Mouse (Mus musculus): ENCODE data around the gene Cd6. TPM values are rescaled to one million over a fixed set of nuclear protein-coding genes. Genes with fewer than 3 reads are reported as not detected.

The Cd6 gene
- 0.54 to 0.74 TPM in 2 of 4 replicates, not detected in the others for total RNA-seq (2023; ENCODE audit: inconsistent age)

GRCm38 (mm10) chr19:10829436-10830175 is at the start of gene Cd6:
Gene Cd6, minus strand, starts transcription at chr19:10830058.

DNA sequence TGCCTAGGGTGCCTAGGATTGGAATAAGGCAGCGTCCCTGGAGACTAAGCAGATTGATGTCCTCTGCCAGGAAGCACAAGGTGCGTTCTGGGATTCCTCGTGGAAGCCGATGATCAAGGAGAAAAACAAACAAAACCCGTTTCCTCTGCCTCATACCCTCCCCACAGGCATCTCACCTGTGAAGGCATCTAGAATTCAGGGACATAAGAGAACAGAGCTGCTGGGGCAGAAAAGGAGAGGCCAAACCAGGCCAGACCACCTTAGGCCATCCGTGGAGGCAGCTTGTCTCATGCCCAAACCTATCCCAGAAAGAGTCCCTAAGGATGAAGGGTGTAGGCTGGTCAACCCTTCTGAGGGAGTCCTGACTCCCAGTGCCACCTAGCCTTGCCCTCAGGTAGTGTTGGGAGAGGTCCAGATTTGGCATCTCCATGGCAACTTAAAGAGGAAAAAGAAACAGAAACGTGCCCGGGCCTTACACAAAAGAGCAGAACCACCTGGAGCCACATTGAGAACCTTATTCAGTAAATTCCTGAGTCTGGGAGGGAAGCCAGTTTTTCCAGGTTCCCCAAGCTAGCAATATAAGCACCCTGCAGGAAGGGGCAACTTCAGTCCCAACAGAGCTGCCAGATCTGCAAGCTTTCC is 40.1 kb upstream of the Cd6 start, which contains the start of gene Tmem132a:
Gene Tmem132a (minus strand): TSS at position 55 of the 642 bp plus-strand sequence.

DNA sequence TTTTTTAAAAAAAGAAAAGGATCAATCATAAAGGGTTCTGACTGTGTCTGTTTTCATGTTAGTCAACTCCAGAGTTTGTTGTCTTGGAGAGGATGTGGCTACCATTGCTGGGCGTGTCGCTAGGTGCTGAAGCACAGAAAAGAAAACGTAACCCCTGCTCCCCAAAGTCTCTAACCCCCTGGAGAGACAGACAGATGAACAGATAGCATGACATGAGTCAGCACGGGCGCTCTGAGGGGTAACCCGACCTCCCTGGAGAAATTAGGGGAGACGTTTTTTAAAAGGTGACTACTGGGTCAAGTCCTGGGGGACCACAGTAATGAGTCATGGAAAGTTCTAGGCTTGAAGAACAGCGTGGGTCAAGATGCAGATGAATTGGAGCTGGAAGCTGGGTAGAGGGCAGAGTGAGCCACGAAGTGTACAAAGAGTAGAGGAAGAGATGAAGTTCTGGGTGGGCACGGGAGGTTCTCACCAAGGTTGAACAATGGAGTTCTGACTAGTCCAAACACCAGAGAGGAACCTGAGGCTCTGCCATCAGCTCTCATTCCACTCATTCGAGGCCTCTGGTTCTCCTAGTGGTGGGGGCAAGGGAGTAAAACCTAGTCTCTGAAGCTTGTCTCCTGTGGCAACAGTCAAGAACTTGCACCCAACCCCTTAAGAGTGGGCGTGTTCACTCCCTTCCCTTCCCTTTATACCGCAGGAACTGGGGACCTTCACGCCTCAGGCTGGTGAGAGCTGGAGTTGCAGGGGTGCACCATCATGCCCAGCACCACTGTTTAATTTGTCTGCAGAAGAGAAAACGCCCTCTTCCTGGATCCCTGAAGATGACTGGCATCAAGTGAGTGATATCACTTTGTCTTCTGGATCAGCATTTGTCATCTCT is 9.4 kb upstream of the Cd6 start, which contains the start of gene Slc15a3:
Gene Slc15a3 (plus strand): TSS at position 718 of the 883 bp plus-strand sequence.

Other genes starting within 250 kb of the Cd6 start
- gene Ddb1, start 224.7 kb downstream of the Cd6 start, total RNA-seq (2023; ENCODE audit: inconsistent age) = 172 to 182 TPM (median 174 TPM) in 4 replicates
- gene Tkfc, start 224.4 kb downstream of the Cd6 start, total RNA-seq (2023; ENCODE audit: inconsistent age) = 4.1 to 5.5 TPM (median 4.8 TPM) in 4 replicates
- gene Vwce, start 195.8 kb downstream of the Cd6 start, total RNA-seq (2023; ENCODE audit: inconsistent age) = 0.75 to 2.0 TPM (median 1.2 TPM) in 4 replicates
- not detected in 4 replicates for gene Pga5, start 152.0 kb downstream of the Cd6 start, total RNA-seq (2023; ENCODE audit: inconsistent age)
- 20.2 to 24.6 TPM (median 21.2 TPM) in 4 replicates for gene Vps37c, start 141.3 kb downstream of the Cd6 start, total RNA-seq (2023; ENCODE audit: inconsistent age)
- gene Cd5, start 91.1 kb downstream of the Cd6 start, total RNA-seq (2023; ENCODE audit: inconsistent age) = 0.94 to 2.9 TPM (median 2.1 TPM) in 4 replicates
- gene Slc15a3, start 9.7 kb upstream of the Cd6 start, total RNA-seq (2023; ENCODE audit: inconsistent age) = 32.6 to 38.8 TPM (median 35.8 TPM) in 4 replicates
- 0.18 to 0.42 TPM (median 0.28 TPM) in 4 replicates for gene Tmem132a, start 39.9 kb upstream of the Cd6 start, total RNA-seq (2023; ENCODE audit: inconsistent age)
- 22.2 to 23.6 TPM (median 22.7 TPM) in 4 replicates for gene Tmem109, start 51.9 kb upstream of the Cd6 start, total RNA-seq (2023; ENCODE audit: inconsistent age)
- gene Prpf19, start 65.2 kb upstream of the Cd6 start, total RNA-seq (2023; ENCODE audit: inconsistent age) = 109 to 141 TPM (median 122 TPM) in 4 replicates
- gene Zp1, start 90.6 kb upstream of the Cd6 start, total RNA-seq (2023; ENCODE audit: inconsistent age) = not detected in 4 replicates
- gene Ptgdr2, start 107.1 kb upstream of the Cd6 start, total RNA-seq (2023; ENCODE audit: inconsistent age) = not detected in 4 replicates
- gene Ccdc86, start 119.2 kb upstream of the Cd6 start, total RNA-seq (2023; ENCODE audit: inconsistent age) = 42.8 to 47.7 TPM (median 43.6 TPM) in 4 replicates
- not detected in 4 replicates for gene Ms4a10, start 144.6 kb upstream of the Cd6 start, total RNA-seq (2023; ENCODE audit: inconsistent age)
- not detected in 4 replicates for gene Ms4a15, start 163.2 kb upstream of the Cd6 start, total RNA-seq (2023; ENCODE audit: inconsistent age)
- gene Ms4a18, start 188.0 kb upstream of the Cd6 start, total RNA-seq (2023; ENCODE audit: inconsistent age) = not detected in 4 replicates